Mouse (Mus musculus): Measurements from ENCODE around the gene Asgr1. TPM values are rescaled to one million over a fixed set of nuclear protein-coding genes. Genes with fewer than 3 reads are reported as not detected.
"Not testable (repeated sequence)": the region's sequence is repeated elsewhere in the genome, so short reads cannot be mapped to it uniquely, and the experiment has no call there.

Gene Asgr1
- polyA plus RNA-seq, 1 experiment from 2014 or later: 6.0 TPM

GRCm38 (mm10) chr11:70015677-70016076 lies 38.2 kb upstream of the Asgr1 start:
- 58% methylated on average over 6 of the region's 6 CpGs for WGBS (ENCODE audit: insufficient replicate concordance)
- no peak overlapping the region for H3K27ac ChIP-seq (ENCODE audit: low read length)
- H3K4me1 ChIP-seq (ENCODE audit: control insufficient read depth, low read depth, low read length): peaks cover 30% of the 10 kb centered on the region
- H3K4me2 ChIP-seq (ENCODE audit: low read depth, low read length): peak overlapping the region; percentile 93
- no peak for ATAC-seq (ENCODE audit: low read depth)
- H3K4me3 ChIP-seq (ENCODE audit: low read depth, low read length): peak overlapping the region; percentile 82
- peaks cover 25% of the 10 kb centered on the region for H3K36me3 ChIP-seq (ENCODE audit: control insufficient read depth, insufficient read depth)
- H3K9me3 ChIP-seq (replicated peaks; ENCODE audit: control insufficient read depth, low read length): no peaks in the 10 kb centered on the region
- no peaks in the 10 kb centered on the region for H3K27me3 ChIP-seq (ENCODE audit: control insufficient read depth, insufficient read depth, low read depth, low read length)
- H3K9ac ChIP-seq (ENCODE audit: low read depth, low read length): peak overlapping the region; percentile 18; the same call in 1 of the 2 replicates

GRCm38 (mm10) chr11:70016177-70016576 lies 37.7 kb upstream of the Asgr1 start:
- WGBS (ENCODE audit: insufficient replicate concordance): 78% methylated on average over 2 of the region's 2 CpGs

GRCm38 (mm10) chr11:70016669-70017068 lies 37.2 kb upstream of the Asgr1 start, which contains the start of gene Dlg4:
Gene Dlg4, plus strand, starts transcription at chr11:70016942.
- WGBS (ENCODE audit: insufficient replicate concordance): 54% methylated on average over 3 of the region's 3 CpGs
- H3K4me2 ChIP-seq (ENCODE audit: low read depth, low read length): peak within 1 kb of the TSS; percentile 93; the same call in 1 of the 2 replicates
- H3K27ac ChIP-seq (ENCODE audit: low read length): no peak within 1 kb of the TSS
- no peak for ATAC-seq (ENCODE audit: low read depth)
- H3K27me3 ChIP-seq (ENCODE audit: control insufficient read depth, insufficient read depth, low read depth, low read length): peaks cover 2% of the 10 kb centered on the region
- no peaks in the 10 kb centered on the region for H3K9me3 ChIP-seq (replicated peaks; ENCODE audit: control insufficient read depth, low read length)
- no peak within 1 kb of the TSS for H3K9ac ChIP-seq (ENCODE audit: low read depth, low read length)
- H3K4me3 ChIP-seq (ENCODE audit: low read depth, low read length): no peak within 1 kb of the TSS
- peaks cover 40% of the 10 kb centered on the region for H3K4me1 ChIP-seq (ENCODE audit: control insufficient read depth, low read depth, low read length)
- H3K36me3 ChIP-seq (ENCODE audit: control insufficient read depth, insufficient read depth): peaks cover 15% of the 10 kb centered on the region

More at GRCm38 (mm10) chr11:70016177-70016576, 37.7 kb upstream of the Asgr1 start:
- not testable (repeated sequence) for H3K27ac ChIP-seq (ENCODE audit: low read length); ATAC-seq (ENCODE audit: low read depth); H3K9ac ChIP-seq (ENCODE audit: low read depth, low read length); H3K4me2 ChIP-seq (ENCODE audit: low read depth, low read length); H3K4me3 ChIP-seq (ENCODE audit: low read depth, low read length); H3K9me3 ChIP-seq (replicated peaks; ENCODE audit: control insufficient read depth, low read length); H3K27me3 ChIP-seq (ENCODE audit: control insufficient read depth, insufficient read depth, low read depth, low read length)
- Histone ChIP-seq H3K36me3 (ENCODE audit: control insufficient read depth, insufficient read depth) (peaks cover 20% of the 10 kb centered on the region), H3K4me1 (ENCODE audit: control insufficient read depth, low read depth, low read length) (peaks cover 35% of the 10 kb centered on the region)

GRCm38 (mm10) chr11:70017199-70017767 lies 36.6 kb upstream of the Asgr1 start:
- H3K9me3 ChIP-seq (replicated peaks; ENCODE audit: control insufficient read depth, low read length): no peaks in the 10 kb centered on the region
- H3K27me3 ChIP-seq (ENCODE audit: control insufficient read depth, insufficient read depth, low read depth, low read length): peaks cover 8% of the 10 kb centered on the region
- H3K4me3 ChIP-seq (ENCODE audit: low read depth, low read length): no peak overlapping the region
- H3K36me3 ChIP-seq (ENCODE audit: control insufficient read depth, insufficient read depth): peaks cover 9% of the 10 kb centered on the region; the same call in 1 of the 2 replicates
- no peak overlapping the region for H3K9ac ChIP-seq (ENCODE audit: low read depth, low read length)
- no peak overlapping the region for H3K27ac ChIP-seq (ENCODE audit: low read length)
- H3K4me2 ChIP-seq (ENCODE audit: low read depth, low read length): no peak overlapping the region
- 44% methylated on average over 7 of the region's 7 CpGs for WGBS (ENCODE audit: insufficient replicate concordance)
- H3K4me1 ChIP-seq (ENCODE audit: control insufficient read depth, low read depth, low read length): peaks cover 41% of the 10 kb centered on the region
- no peak for ATAC-seq (ENCODE audit: low read depth)

- WGBS (ENCODE audit: insufficient replicate concordance): 5% methylated on average over 21 of the region's 25 CpGs
- no peak overlapping the region for H3K27ac ChIP-seq (ENCODE audit: low read length)
- H3K4me1 ChIP-seq (ENCODE audit: control insufficient read depth, low read depth, low read length): peaks cover 41% of the 10 kb centered on the region
Observed at GRCm38 (mm10) chr11:70018131-70018990, 35.5 kb upstream of the Asgr1 start.

GRCm38 (mm10) chr11:70019495-70020021 lies 34.3 kb upstream of the Asgr1 start:
- no peak overlapping the region for H3K9ac ChIP-seq (ENCODE audit: low read depth, low read length)
- H3K27me3 ChIP-seq (ENCODE audit: control insufficient read depth, insufficient read depth, low read depth, low read length): peaks cover 23% of the 10 kb centered on the region
- peaks cover 35% of the 10 kb centered on the region for H3K4me1 ChIP-seq (ENCODE audit: control insufficient read depth, low read depth, low read length)
- no peak overlapping the region for H3K4me3 ChIP-seq (ENCODE audit: low read depth, low read length)
- WGBS (ENCODE audit: insufficient replicate concordance): 13% methylated on average over 2 of the region's 2 CpGs
- ATAC-seq (ENCODE audit: low read depth): no peak
- no peak overlapping the region for H3K27ac ChIP-seq (ENCODE audit: low read length)
- H3K9me3 ChIP-seq (replicated peaks; ENCODE audit: control insufficient read depth, low read length): no peaks in the 10 kb centered on the region
- H3K36me3 ChIP-seq (ENCODE audit: control insufficient read depth, insufficient read depth): no peaks in the 10 kb centered on the region
- H3K4me2 ChIP-seq (ENCODE audit: low read depth, low read length): no peak overlapping the region

More at GRCm38 (mm10) chr11:70018131-70018990, 35.5 kb upstream of the Asgr1 start:
- no peaks in the 10 kb centered on the region for H3K9me3 ChIP-seq (replicated peaks; ENCODE audit: control insufficient read depth, low read length)
- H3K4me3 ChIP-seq (ENCODE audit: low read depth, low read length): peak overlapping the region; percentile 43
- H3K9ac ChIP-seq (ENCODE audit: low read depth, low read length): peak overlapping the region; percentile 22; the same call in 1 of the 2 replicates
- H3K36me3 ChIP-seq (ENCODE audit: control insufficient read depth, insufficient read depth): no peaks in the 10 kb centered on the region
- peak overlapping the region; percentile 56 for H3K4me2 ChIP-seq (ENCODE audit: low read depth, low read length)
- H3K27me3 ChIP-seq (ENCODE audit: control insufficient read depth, insufficient read depth, low read depth, low read length): peaks cover 12% of the 10 kb centered on the region
- no peak for ATAC-seq (ENCODE audit: low read depth)

GRCm38 (mm10) chr11:70020022-70020631 lies 33.8 kb upstream of the Asgr1 start:
- WGBS (ENCODE audit: insufficient replicate concordance): 18% methylated on average over 7 of the region's 8 CpGs
- Histone ChIP-seq H3K36me3 (ENCODE audit: control insufficient read depth, insufficient read depth) (no peaks in the 10 kb centered on the region), H3K27ac (ENCODE audit: low read length) (no peak overlapping the region), H3K9ac (ENCODE audit: low read depth, low read length) (no peak overlapping the region), H3K27me3 (ENCODE audit: control insufficient read depth, insufficient read depth, low read depth, low read length) (peaks cover 27% of the 10 kb centered on the region), H3K4me1 (ENCODE audit: control insufficient read depth, low read depth, low read length) (peaks cover 30% of the 10 kb centered on the region), H3K9me3 (replicated peaks; ENCODE audit: control insufficient read depth, low read length) (no peaks in the 10 kb centered on the region), H3K4me2 (ENCODE audit: low read depth, low read length) (peak overlapping the region; percentile 71), H3K4me3 (ENCODE audit: low read depth, low read length) (0 out of 2 replicates have a peak overlapping the region, but pooled peaks have one; percentile 63)
- no peak for ATAC-seq (ENCODE audit: low read depth)

GRCm38 (mm10) chr11:70020731-70021263 lies 33.1 kb upstream of the Asgr1 start:
- H3K9me3 ChIP-seq (replicated peaks; ENCODE audit: control insufficient read depth, low read length): no peaks in the 10 kb centered on the region
- peak overlapping the region; percentile 63 for H3K4me3 ChIP-seq (ENCODE audit: low read depth, low read length)
- WGBS (ENCODE audit: insufficient replicate concordance): under 1% methylated on average over 8 of the region's 8 CpGs
- peak; percentile 86 for ATAC-seq (ENCODE audit: low read depth)
- H3K27me3 ChIP-seq (ENCODE audit: control insufficient read depth, insufficient read depth, low read depth, low read length): peaks cover 30% of the 10 kb centered on the region
- H3K4me2 ChIP-seq (ENCODE audit: low read depth, low read length): peak overlapping the region; percentile 71
- H3K4me1 ChIP-seq (ENCODE audit: control insufficient read depth, low read depth, low read length): peaks cover 26% of the 10 kb centered on the region
- peak overlapping the region; percentile 7 for H3K27ac ChIP-seq (ENCODE audit: low read length)
- peak overlapping the region; percentile 9 for H3K9ac ChIP-seq (ENCODE audit: low read depth, low read length)
- no peaks in the 10 kb centered on the region for H3K36me3 ChIP-seq (ENCODE audit: control insufficient read depth, insufficient read depth)

Measured in liver, embryonic 16.5 days (tissue).